Mouse (Mus musculus) c-Kit-positive CD71-positive TER-119-positive erythroid progenitor cells, embryonic 14.5 days (primary cell): ENCODE measurements at regions not wholly inside any gene's neighbourhood (a gene's known extent, or its start where the extent isn't known, plus 50 kb on each side); places are given as distances from the start of the nearest gene placed in this dataset.

Experiments used
- DNase-seq: peaks from one replicate; pipeline ENCODE4 v3.0.0-alpha.2; 2013; ENCODE audit warnings: low spot score

DNA sequence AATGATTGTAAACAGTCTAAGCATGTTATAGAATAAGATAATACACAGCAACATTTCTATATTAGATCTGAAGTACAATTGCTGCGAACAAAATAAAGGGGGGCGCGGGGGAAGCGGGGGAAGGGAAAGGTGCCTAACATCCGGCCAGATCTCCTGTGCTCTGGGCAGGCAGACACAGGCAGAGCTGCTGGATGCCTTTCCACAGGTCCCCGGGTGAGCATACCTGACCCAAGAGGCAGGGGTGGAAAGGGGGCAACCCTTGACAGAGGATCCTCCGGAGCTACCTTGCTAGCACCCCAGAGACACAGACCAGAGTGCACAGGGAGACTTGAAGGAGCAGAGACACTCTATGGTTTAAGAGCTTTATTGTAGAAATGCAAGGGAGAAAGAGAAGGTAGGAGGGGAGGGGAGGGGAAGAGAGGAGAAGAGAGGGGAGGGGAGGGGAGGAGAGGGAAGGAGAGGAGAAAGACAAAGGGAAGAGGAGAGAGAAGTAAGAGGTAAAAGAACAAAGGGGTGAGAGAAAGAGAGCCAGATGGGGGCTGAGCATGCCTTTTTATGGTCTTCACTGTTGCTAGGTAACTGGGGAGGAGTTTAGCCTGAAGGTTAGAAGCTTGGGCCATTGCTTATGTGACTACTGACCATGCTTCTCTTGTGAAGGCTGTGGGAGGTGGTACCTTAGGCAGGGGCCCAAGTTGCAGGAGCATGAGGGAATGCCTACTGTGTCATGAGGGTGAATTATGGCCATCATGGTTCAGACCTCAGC is 308.2 kb upstream of the Negr1 start:
- no peak for DNase-seq

DNA sequence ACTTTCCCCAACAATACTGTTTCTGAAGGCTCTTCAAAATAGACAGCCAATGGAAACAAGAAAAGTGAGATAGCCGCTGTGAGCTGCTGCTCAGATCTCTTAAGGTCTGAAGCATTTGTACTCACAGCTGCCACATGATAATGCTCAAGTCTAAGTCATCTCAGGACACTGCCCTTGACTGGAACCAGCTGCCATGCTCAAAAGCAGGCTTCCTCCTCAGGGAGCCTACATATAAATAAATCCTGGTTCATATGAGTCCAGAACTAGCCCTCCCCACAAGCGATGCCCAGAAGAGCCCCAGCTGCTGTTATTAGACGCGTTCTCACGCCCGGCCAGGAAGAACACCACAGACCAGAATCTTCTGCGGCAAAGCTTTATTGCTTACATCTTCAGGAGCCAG is 304.9 kb upstream of the Negr1 start:
- no peak for DNase-seq

- no peak for DNase-seq
Observed at GRCm38 (mm10) chr3:156264654-156265053, 296.9 kb upstream of the Negr1 start.

DNA sequence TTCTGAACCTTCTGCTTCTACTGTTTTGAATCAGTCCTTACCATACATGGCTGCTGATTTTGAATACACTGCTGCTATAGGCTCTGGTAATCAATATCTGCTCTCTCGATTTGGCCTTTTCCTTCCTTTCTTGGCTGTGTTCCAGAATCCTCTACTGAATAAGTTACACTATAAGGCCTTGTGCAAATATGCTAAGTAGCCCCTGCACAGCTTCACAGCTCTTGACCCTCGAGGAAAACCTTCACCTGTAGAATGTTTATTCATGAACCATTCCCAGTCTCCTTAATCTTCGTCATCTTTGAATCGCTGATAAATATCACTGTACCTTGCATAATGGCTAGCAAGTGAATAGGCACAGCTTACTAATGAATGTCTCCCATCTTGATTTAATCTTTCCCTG is 293.9 kb upstream of the Negr1 start:
- DNase-seq = no peak

DNA sequence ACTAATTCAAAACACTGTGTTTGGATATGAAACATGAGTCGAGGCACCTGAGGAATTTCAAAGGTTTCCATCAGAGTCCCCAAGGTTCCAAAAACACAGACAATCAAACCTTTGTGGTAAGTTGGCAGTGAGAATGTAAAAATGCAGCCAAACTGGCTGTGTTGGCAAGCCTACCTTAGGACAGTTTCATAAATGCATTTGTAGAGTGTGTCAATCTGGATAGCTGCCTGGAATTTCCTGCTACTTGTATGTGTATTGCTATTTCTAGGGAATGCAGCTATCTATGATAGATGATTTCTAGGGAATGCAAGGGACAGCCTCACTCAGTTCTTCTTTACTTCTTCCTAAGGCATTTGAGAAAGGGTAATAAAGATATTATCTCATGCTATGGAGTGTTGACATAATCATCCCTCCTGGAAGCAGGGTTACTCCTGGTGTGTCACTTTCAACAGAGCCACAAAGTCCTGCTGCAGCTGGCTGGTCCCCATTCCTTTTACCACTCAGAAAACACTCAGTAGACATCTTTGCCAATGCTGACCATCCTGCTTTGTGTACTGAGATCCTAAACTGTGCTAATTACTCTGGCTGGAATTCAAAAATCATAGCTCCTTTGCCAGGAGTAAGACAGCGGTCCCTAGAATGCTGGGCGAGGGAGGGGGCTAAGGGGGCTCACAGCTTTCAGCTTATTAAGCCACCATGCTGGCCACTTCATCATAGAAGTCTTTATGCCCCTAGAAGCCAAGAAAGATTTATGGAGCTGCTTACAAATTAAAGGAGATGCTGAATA is 261.4 kb upstream of the Negr1 start:
- DNase-seq = no peak

- DNase-seq = no peak
Observed at GRCm38 (mm10) chr3:156301302-156301701, 260.3 kb upstream of the Negr1 start.

DNA sequence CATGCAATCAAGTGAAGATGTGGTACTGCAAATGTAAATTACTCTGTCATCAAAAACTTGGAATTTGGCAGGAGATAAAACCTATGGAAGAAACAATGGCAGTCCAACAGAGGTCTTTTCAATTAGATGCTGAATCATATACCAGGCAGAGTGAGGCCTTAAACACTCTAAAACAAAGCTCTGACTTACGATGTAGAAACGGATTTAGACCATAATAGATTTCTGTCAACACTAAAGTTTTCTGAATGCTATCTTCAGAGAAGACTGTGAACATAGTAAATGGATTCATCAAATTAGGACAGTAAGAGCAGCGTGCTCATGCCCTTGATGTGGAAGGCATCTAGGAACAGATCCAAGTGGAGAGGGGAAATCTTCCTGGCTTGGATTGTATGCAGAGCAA is 259.8 kb upstream of the Negr1 start:
- DNase-seq = no peak

DNA sequence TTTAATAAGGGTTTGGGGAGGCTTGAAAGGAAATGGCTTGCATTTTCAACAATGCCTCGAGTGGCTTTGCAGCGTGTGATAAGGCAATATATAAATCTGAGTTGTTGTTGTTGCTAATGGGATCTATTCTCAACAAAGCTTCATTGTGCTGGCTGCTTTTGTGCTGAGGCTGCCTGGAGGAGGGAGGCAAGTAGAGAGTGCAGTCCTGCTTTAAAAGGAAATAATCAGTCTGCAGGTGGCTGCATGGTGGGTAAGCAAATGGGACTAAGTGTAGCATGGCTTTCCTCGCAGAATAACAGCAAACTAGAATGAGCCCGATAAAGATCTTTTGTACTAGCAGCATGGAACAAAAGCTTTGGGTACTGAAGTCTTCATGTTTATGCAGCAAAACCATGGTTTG is 257.4 kb upstream of the Negr1 start:
- DNase-seq = no peak

DNA sequence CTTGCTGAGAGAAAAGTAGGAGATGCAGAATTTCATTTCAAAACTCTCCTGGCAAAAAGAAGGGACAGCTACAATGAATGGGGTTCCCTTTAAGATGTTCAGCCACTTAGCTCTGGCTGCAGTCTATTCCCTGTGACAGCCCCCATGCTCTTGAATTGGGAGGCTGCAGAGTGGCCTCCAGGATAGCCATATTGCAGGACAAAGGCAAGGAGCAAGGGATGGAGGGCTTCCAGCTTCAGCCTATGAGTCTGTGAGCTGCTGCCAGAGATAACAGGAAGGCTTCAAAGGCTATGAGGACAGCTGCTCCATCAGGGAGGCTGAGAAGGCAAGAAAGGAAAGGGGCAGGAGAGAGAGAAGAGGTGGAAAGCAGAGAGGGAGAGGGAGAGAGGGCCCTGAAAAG is 256.5 kb upstream of the Negr1 start:
- no peak for DNase-seq

DNA sequence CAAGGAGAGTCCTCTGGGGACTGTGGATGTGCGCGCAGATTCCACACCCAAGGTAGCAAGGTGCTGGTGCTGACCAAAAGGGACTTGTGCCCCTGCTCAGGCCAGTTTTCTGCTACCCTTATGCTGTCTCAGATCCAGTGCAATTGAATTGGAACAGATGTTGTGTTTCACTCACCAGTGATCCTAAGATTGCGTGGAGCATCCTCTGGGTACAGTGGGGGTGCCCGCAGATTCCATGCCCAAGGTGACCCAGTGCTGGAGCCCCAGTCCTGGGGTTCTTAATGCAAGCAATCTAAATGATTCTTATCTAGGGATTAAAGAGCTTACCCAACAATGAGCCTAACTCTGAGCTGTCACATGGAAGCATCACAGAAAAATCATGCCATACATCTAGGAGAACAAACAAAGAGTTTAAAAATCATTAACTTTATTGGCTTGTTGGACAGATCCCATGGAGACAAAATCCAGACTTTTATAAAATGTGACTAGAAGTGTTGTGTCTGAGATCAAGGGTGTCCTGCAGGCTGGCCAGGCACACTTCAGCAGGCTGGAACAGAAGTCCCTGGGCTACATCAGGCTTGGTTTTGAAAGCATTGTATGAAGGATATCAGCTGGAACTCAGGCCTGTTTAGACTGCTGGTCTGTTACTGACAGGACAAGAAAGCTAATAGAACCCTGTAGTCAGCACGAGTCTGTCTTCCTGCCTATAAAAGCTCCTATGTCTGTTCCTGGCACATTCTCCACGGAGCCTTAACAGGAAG is 226.4 kb upstream of the Negr1 start:
- no peak for DNase-seq

DNA sequence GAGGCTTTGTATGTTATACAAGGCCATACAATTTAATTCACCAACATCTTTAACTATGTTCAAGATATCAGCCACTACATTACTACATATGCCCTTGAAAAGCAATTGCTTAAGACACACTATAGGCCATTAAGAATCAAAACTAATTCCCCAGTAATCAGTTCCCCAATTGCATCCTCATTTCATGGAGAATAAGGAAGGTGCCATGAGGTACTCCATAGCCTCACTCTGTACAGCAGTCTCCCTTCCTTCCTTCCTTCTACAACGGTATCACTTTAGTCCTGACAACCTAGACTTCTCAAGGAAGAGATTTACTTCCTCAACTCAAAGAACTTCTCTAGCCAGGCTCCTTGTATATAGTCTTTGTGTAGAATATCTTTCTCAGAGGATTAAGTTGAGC is 220.1 kb upstream of the Negr1 start:
- no peak for DNase-seq

- no peak for DNase-seq
Observed at GRCm38 (mm10) chr3:156351727-156352126, 209.9 kb upstream of the Negr1 start.

GRCm38 (mm10) chr3:156353430-156353829 is 208.2 kb upstream of the Negr1 start:
- DNase-seq = no peak

- no peak for DNase-seq
Observed at GRCm38 (mm10) chr3:156353841-156354473, 207.6 kb upstream of the Negr1 start.

GRCm38 (mm10) chr3:156368669-156369343 is 192.8 kb upstream of the Negr1 start:
- DNase-seq = no peak

- no peak for DNase-seq
Observed at GRCm38 (mm10) chr3:156376717-156377116, 184.9 kb upstream of the Negr1 start.

DNA sequence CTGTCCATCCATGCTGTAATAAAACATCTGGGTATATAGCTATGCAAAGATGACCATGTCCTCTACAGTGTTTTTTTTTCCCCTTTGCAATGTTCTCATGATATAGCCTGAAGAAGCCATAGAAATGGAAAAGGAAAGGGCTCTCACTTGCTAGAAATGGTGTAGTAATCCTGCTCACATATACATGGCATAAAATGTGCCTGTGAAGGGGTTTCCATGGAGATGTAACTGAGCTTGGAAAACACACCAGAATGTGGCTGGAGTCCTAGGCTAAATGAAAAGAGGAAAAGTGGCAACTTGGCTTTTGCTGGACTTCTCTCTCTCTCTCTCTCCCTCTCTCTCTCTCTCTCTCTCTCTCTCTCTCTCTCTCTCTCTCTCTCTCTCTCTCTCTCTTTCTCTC is 178.7 kb upstream of the Negr1 start:
- no peak for DNase-seq

GRCm38 (mm10) chr3:156406136-156406535 is 155.5 kb upstream of the Negr1 start:
- DNase-seq = no peak

GRCm38 (mm10) chr3:156407112-156407511 is 154.5 kb upstream of the Negr1 start:
- no peak for DNase-seq

- DNase-seq = no peak
Observed at GRCm38 (mm10) chr3:156410126-156410525, 151.5 kb upstream of the Negr1 start.

DNA sequence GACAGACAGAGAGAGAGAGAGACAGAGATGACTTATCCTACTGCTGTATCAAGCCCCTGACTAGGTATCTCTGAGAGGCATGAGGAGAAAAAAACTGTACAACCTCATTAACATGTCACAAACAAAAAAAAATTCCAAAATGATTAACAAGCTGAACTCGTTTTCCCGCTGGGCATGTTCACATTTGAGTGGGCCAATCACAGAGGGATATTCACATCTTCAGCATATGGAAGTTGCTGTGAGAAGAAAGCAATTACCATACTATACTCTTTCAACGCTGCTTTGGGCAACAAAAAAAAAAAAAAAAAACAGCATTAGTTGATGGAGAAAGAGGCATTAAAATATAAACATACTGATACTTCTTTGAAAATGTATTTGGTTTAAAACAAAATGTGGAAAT is 148.8 kb upstream of the Negr1 start:
- DNase-seq = no peak
